Mouse (Mus musculus) cerebellum, adult 8-10 months (tissue): ENCODE results near the gene Rab30.
"Not testable (repeated sequence)": the region's sequence is repeated elsewhere in the genome, so short reads cannot be mapped to it uniquely, and the experiment has no call there.

ENCODE experiments used
- DNase-seq: peaks from one replicate; pipeline ENCODE4 v3.0.0; 2022

Rab30 gene

GRCm38 (mm10) chr7:92758067-92758466, 16.7 kb downstream of the Rab30 start:
- no peak for DNase-seq

GRCm38 (mm10) chr7:92760651-92761050, 19.2 kb downstream of the Rab30 start:
- no peak for DNase-seq

GRCm38 (mm10) chr7:92761161-92761560, 19.8 kb downstream of the Rab30 start:
- peak; percentile 51 for DNase-seq

GRCm38 (mm10) chr7:92765426-92765825, 24.0 kb downstream of the Rab30 start:
- DNase-seq, result peak; percentile 53

- DNase-seq, result no peak
Measured at GRCm38 (mm10) chr7:92766096-92767090, 25.0 kb downstream of the Rab30 start.

- DNase-seq, result not testable (repeated sequence)
Measured at GRCm38 (mm10) chr7:92768116-92768515, 26.7 kb downstream of the Rab30 start.

- no peak for DNase-seq
Measured at GRCm38 (mm10) chr7:92768859-92769258, 27.5 kb downstream of the Rab30 start.

- no peak for DNase-seq
Measured at GRCm38 (mm10) chr7:92773006-92773405, 31.6 kb downstream of the Rab30 start.

- no peak for DNase-seq
Measured at GRCm38 (mm10) chr7:92773596-92773995, 32.2 kb downstream of the Rab30 start.

- no peak for DNase-seq
Measured at GRCm38 (mm10) chr7:92774741-92775140, 33.3 kb downstream of the Rab30 start.

- no peak for DNase-seq
Measured at GRCm38 (mm10) chr7:92775703-92776102, 34.3 kb downstream of the Rab30 start.

- DNase-seq, result no peak
Measured at GRCm38 (mm10) chr7:92776647-92777046, 35.2 kb downstream of the Rab30 start.

- DNase-seq, result peak; percentile 65
Measured at GRCm38 (mm10) chr7:92777108-92777973, 35.9 kb downstream of the Rab30 start.

GRCm38 (mm10) chr7:92779058-92779457, 37.7 kb downstream of the Rab30 start:
- no peak for DNase-seq

GRCm38 (mm10) chr7:92781361-92781760, 40.0 kb downstream of the Rab30 start:
- DNase-seq, result no peak

- no peak for DNase-seq
Measured at GRCm38 (mm10) chr7:92781948-92782347, 40.5 kb downstream of the Rab30 start.

- DNase-seq, result no peak
Measured at GRCm38 (mm10) chr7:92782511-92782910, 41.1 kb downstream of the Rab30 start.

GRCm38 (mm10) chr7:92783166-92783806, 41.9 kb downstream of the Rab30 start:
- peak; percentile 64 for DNase-seq

GRCm38 (mm10) chr7:92783914-92784313, 42.5 kb downstream of the Rab30 start:
- DNase-seq, result no peak

GRCm38 (mm10) chr7:92795749-92796148, 54.3 kb downstream of the Rab30 start:
- DNase-seq, result peak; percentile 73

GRCm38 (mm10) chr7:92796813-92797212, 55.4 kb downstream of the Rab30 start:
- DNase-seq, result no peak

GRCm38 (mm10) chr7:92799665-92800595, 58.5 kb downstream of the Rab30 start:
- DNase-seq, result no peak
